Mouse (Mus musculus) left cerebral cortex, adult 8-10 months (tissue): ENCODE measurements around the gene Trpv4. TPM values are rescaled to one million over a fixed set of nuclear protein-coding genes. Genes with fewer than 3 reads are reported as not detected.

ENCODE experiments used
- DNase-seq, 2 experiments: peaks; one replicate each; pipeline ENCODE4 v3.0.0; 2022; ENCODE audit warnings: low spot score in 2 of 2
- total RNA-seq, 4 experiments: library from RNA; stranded (reverse); gene quantifications; 2 replicates each; pipeline ENCODE4 v1.2.4; 2022

The Trpv4 gene
- total RNA-seq, 4 experiments from 2014 or later = 1.1 to 2.4 (median 1.5) TPM

DNA sequence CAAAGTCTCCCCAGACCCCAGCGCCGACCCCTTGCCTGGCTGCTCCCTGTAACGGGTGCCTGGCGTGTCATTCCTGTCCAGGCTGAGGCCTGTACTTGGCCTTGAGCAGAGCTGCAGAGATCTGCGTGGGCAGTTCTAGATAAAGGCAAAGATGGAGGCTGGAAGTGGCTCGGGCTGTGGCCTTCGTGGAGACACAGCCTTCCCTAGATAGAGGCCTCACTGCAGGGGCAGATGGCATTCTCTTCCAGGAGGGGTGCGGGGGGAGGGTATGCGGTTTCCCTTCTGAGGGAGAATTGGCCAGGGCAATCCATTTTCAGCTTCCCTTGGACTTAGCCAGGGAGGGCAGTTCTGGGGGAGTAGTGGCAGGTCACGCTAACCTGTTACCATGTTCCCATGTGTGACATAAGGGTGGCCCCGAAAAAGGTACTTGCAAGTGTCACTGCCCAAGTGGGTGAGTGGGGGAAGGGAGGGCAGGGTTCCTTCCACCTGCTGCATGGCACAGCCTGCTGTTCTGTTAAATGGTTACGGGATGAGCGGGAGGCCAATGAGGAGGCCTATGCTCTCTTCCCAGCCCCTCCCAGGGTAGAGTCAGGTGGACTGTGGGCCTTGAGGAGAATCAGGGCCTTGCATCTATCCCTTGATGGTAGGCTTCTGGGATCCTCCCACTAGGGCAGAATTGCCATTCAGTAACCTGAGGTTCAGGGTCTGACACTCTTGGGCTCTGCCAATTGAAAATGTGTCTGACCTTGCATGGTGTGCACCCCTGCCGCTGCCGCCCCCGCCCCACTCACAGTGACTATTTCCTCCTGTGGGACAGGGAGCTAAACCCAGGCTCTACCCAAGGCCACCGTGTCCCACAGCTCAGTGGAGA, 67.9 kb downstream of the Trpv4 start:
- DNase-seq = no peak

DNA sequence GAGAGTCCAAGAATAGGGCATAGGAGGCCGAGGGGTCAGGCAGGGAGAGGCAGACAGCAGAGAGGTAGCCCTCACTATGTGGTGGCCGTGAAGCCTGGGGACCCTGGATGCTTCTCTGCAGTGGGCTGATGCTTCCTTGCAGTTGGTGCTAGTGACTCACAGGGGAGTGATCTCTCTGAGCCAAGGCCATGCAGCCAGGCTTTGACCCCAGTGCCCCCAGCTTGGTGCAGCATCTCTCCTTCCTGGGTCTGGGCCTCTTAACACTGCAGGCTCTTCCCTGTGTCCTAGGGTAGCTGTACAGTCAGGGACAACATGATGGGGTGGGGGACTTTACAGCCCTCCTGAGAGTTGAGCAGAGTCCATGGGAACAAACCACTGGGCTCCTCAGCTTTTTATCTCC, 68.8 kb downstream of the Trpv4 start:
- DNase-seq = no peak

DNA sequence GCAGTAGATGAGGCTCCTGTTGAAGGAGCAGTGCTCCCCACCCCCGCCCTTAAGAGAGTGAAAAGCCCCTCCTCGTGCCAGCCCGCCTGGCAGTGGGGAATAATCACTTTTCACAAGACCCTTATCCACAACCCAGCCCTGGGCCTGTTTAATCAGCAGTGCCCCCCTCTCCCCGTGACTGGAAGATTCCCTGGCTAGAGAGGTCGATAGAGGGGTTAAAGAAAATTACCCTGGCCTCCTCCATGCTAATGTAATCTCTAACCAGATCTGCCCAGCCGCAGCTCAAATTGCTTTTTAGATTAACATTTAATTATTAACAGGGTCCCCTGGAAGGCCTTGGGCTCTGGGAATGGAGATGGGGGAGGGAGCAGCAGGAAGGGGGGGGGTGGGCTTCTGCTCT, 69.2 kb downstream of the Trpv4 start:
- DNase-seq = no peak

DNA sequence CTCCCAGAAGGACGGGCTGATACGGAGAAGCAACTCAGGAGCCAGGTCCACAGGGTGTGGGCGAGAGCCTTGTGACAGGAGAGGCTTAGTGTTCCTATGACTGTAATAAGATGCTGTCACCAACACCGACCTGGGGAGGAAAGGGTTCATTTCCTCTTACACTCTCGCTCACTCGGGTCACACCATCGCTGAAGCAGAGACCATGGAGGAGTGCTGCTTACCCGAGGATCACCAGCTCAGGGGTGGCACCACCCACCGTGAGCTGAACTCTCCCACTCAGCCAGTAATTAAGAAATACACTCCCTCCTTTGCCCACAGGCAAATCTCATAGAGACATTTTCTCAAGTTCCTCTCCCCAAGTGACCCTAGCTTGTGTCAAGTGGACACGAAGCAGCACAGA, 69.8 kb downstream of the Trpv4 start:
- DNase-seq = no peak

DNA sequence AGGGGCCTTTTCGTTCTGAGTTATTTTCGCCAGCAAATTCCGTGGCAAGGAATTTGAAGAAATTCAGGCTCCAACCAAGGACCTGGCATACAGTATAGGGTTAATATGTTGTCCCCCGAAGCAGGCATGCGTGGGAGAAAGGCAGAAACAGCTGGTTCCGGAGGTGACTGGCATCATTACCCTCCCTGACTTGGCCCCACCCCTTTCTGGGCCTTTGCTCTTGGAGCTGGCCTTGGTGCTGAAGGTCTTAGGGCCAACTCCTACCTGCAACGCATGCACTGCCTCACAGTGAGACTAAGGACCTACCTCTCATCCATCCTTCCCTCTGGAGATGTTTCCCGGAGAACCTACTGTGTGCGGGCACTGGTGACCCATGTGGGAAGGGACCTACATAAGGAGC, 70.3 kb downstream of the Trpv4 start:
- no peak for DNase-seq

DNA sequence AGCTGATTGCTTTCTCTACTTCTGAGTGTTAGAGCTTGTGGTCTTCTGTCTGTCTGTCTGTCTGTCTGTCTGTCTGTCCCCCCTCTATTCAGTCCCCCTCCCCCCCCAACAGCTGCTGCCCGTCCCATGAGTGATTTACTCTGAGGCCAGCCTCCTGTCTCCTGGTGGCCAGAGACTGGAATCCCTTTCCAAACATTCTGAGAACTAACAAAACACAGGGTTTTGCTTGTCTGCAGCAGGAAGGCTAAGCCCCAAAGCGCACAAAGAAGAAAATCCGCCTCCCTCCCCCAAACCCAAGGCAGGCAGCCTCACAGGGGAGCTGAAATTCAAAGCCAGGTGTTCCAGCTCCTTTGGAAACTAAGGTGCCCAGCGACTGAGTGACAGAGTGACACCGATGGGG, 72.5 kb downstream of the Trpv4 start:
- DNase-seq = no peak

DNA sequence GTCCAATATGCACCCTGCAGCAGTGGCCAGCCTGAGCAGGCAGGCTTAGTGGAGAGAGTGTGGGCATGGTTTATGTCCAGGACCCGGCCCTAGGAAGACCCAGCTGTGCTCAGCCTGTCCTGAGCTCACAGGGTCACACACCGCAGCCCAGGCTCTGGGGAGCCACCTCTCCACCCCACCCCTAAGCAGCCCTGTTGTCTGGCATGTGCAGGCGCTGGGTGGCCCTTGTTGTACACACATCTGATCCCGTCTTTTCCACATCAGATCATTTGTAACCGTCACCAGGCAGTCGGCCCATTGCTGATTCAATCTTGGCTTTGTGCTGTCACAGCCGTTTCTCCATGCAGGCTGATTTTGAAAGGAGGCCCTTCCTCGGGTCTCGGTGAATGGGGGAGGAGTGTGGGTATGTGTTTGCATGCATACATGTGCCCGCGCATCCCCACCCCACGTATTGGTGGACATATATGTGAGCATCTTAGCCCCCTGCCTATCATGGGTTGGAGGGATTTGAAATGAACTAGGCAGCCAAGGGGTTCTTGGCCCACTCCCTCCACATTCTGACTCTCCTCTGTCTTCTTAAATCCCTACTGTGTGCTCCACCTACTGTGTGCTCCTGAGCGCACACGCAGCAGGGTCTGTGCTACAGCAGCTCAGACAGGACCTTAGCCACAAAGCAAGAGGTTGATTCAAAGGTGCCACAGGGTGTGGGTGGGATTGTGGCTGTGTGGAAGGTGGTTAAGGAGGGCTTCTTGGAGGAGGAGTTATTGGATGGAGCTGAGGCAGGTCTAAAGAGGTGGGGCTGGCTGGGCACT, 73.7 kb downstream of the Trpv4 start:
- DNase-seq = no peak

DNA sequence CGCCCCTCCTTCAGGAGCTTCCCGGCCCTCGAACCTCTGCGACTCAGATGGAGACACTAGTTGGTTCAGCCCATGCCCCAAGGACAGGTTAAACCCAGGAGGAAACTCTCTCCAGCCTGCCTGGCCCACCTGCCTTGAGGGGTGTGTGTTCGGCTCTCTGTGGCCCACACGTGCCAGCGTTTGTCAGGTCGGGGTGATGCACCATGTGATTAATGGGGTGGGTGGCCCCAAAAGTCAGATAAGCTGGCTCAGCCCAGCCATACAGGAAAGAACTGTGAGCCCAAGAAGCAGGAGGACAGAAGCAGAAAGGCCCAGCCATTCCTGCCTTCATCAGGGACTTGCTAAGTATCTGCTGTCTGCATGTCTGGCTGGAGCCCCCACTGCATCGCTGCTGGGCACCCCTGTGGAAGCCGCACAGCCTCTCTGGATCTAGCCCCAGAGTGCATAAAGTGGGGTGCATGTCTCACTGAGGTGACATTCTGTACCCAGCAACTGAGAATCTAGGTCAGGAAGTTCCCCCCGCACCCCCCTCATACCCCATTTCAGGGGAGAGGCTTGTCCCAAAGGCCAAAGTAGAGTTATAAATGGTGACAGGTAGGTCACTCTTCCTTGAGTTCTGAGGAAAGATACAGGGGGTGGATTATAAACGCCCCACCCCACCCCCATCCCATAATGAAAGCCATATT, 74.6 kb downstream of the Trpv4 start:
- DNase-seq = no peak

DNA sequence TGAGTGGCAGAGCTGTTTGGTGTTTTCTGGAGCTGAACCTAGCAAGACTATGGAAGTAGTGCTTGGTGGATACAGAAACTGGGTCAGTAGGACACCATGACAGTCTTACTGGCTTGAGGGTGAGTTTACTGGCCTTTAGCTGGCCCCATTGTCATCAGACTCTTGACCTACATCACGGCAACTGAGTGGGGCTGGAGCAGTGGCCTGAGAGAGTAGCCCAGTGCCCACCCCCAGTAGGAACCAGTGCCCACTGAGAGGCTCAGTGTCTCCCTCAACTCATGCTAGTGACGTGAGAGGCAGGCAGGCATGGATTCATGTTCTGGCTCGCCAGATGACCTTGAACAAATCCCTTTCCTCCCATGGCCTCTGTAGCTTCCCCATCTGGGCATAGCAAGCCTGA, 75.2 kb downstream of the Trpv4 start:
- no peak for DNase-seq

DNA sequence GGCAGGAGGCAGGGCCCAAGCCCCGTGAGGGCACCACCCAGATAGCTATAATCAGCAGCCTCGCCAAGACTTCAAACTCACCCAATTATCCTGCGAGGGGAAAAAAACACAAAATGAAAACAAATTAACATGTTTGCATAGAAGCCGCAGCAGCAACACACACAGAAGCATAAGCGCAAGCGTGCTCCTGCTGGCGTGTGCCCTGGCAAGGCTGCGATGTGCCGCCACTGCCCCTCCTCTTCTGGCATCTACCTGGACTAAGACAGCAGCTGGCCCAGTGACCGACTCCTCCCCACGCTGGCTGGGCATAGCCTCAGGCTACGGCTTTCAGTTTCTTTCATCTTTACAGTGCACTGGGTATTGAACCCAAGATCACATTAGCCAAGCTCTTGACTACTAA, 76.7 kb downstream of the Trpv4 start:
- no peak for DNase-seq

DNA sequence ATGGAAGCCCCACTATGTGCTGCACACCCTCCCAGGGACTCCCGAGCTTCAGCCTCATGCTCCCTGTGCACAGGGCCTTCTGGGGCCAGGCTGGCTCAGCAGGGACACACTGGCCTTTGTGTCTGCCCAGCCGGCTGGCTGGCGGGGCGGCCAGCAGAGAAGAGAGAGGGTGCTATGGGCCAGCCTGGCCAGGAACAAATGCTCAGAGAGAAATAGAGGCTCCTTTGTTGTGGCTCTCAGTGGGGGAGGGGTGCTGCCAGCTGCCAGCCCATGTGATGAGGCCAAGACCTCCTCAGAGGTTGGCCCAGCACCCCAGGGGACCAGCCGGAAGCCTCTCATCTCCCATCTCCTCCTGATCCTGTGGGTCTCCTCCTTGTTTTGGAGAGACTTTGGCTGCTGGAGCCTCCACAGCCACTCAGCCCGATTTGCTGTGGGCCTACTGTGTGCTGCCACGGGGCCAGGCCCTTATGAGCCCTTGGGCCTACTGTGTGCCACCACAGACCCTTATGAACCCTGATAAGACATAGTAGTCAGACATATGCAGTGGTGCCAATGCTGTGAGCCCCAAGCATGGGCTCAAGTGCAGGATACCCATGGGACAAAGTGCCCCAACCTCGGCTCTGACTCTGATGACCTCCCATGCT, 78.4 kb downstream of the Trpv4 start:
- peak in 1 of 2 experiments; percentile 84 for DNase-seq

DNA sequence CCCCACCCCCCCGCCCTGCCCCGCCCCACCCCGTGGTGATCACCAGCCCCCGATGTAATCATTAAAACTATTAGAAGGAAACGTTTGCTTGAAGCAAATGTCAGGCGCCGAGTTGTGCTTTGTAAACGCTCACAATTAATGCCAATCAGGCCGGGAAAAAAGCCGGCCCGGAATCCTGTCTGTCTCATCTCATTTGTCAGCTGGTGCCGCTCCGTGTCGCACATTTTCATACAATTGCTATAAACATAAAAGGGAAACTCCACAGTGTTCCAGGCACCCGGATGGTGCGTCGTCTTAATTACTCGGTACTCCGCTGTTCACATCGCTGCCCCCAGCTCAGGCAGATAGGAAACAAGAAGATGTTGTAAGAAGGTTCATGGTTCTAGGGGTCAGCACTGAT, 79.9 kb downstream of the Trpv4 start:
- DNase-seq = no peak

DNA sequence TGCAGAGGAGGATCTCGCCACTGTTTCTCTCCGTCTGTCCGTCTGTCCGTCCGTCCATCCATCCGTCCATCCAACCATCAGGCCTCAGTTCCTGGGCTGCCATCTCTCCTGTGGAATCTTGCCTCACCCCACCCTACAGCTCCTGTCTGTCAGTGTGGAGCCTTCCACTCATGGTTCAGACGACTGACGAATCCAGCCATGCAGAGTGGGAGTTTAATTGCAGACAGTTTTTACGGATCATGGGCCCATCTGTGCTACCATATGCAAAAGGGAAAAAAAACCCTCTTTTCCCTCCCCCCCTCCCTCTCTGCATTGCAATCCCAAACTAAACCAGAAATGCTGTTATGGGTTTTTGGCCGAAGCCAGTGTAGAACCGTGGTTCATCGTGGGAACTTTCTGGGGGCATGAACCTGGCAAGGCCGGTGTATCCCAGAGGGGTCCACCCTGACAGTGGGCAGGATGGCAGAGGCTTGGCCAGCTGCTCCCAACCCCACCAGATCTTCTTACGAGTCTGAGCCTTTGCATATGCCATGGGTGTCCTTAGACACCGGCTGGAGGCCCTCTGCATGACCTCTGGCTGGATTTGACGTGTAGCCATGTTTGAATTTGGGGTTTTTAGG, 82.1 kb downstream of the Trpv4 start:
- DNase-seq = peak in 1 of 2 experiments; percentile 70

DNA sequence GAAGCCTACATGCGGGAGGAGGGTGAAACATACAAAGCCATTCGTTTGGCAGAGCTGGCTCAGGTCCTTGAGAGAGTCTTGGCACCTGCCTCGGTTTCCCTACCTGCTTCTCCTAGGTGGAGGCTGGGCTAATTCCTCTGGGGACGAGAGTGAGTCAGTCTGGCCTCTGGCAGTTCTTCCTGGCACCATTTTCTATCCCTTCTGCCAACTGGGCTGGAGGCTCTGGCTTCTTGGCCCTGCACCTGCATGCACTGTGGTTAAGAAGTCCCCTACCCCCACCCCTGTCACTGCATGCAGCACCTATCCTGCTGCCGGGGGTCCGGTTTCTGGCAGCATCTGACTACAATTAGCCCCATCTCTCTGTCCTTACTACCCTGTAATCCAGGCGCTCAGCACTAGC, 82.7 kb downstream of the Trpv4 start:
- no peak for DNase-seq

DNA sequence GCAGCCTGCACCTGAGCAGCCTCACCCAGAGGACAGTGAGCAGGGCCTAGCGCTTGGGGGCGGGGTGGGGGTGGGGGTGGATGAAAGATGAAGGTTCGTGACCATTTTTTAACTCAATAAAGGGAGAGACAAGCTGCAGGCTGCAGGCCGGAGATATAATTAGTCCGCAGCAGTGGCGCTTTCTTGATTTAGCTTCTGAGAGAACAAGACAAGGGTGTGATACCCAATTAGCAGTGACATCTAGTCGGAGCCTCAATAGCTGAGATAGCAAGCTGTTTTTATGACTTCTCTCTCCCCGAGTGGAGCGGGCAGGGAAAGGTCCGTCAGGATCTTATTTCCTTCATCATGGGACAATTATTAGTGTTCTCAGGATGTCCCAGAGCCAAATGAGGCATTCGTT, 83.2 kb downstream of the Trpv4 start:
- DNase-seq = no peak

DNA sequence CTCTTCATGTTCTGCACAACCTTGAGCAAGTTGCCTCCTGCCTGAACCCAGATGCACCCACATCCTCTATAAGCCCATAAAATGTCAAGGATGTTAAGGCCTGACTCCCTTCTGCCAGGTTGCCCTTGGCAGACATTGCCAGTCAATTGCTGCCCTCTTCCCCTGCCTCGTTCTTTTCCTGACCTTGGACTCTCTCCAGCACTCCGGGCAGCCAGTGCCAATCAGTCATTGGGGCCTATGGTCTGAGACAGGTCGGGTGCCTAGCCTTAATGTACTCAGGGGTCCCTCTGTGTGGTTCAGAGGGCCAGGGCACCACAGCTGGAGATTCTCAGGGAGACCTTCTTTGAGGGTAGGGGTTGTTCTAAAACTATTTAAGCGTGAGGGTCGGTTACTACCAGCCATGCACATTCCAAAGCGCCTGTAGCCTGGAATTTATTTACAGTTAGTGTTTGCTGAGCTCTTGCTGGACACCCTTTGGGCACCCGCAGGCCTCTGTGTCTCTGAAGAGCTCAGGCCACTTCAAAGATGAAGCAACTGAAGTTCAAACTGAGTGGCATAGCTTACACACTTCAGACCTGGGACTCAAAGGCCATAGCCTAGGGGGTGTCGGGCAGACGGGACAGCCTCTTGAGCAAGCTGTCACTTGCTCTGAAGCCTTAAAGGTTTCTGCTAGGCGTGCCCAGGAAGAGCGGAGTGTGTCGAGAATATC, 84.1 kb downstream of the Trpv4 start:
- no peak for DNase-seq

DNA sequence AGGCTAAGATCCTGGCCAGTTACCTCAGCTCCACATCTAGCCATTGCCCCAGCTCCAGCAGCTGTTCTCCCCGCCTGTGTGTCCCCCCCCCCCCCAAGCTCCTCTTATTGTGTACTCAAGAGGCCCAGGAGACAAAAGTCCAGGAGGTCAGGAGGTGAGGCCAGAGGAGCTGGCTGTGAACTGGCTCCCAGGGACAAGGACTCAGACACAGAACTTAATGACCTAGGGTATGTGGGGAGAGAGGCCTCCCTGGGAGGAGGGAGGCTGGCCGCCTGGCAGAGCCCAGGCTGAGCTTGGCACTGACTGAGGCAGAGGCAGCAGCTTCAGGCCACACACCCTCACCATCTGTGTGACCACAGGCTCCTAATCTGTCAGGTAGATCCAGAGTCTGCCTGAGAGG, 85.2 kb downstream of the Trpv4 start:
- no peak for DNase-seq
